Comparison of ENCODE assay signal across 8 mouse cellular contexts in the genomic region with DNA sequence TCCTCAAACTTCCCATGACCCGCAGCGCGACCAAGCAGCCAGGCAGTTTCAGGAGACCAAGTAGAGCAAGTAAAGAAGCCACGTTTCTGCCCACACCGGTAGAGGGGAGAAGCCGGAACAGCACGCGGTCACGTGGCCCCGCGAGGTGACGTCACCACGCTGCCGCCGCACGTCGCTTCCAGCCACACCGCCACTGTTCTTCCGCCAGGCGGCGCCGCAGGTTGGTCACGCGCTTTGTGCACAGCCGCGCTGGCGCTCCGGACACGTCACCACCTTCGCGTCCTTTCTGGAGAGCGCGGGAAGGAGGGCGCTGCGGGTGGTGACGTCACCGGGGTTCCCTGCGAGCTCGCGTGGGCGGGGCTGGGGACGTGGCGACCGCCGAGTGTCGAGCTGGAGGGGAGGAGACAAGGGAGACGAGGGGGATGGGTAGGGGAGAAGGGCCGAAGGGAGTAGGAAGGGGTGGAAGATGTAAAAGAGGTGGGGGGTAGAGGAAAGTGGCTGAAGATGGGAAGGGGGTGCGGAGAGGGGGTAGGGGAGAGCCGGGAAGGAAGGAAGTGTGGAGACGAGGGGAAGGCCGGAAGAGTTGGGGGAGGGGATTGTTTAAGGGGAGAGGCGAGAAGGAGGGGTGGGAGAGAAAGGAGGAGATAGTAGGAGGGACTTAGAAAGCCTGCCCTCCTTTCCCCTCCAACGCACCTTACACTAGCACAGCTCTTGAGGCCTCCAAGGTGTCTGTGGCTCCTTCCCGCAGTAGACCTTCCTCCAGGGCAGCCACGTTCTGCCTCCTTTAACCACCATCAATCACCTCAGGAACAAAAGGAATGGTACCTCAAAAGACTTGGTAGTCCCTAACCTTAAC. TPM values are rescaled to one million over a fixed set of nuclear protein-coding genes. Genes with fewer than 3 reads are reported as not detected.
DNase-seq lines count a peak whose midpoint lies in the region; ATAC-seq and TF ChIP-seq lines count a peak whose summit lies in the region.

No protein-coding gene starts in this region.

- under 1% methylated on average over 55 of the region's 56 CpGs for WGBS in forebrain, embryonic 13.5 days
- WGBS in large intestine, adult 2 months: under 1% methylated on average over 56 of the region's 56 CpGs
- WGBS in liver, postnatal 0 days (ENCODE audit: insufficient replicate concordance): 3% methylated on average over 56 of the region's 56 CpGs
- under 1% methylated on average over 56 of the region's 56 CpGs for WGBS in neural tube, embryonic 14.5 days

- H3K27ac ChIP-seq in ES-Bruce4 (ENCODE audit: insufficient read depth, low read length): peak overlapping the region; percentile 79
- peak overlapping the region; percentile 95 for H3K27ac ChIP-seq in forebrain, embryonic 13.5 days
- peak overlapping the region; percentile 89 for H3K27ac ChIP-seq in liver, postnatal 0 days (ENCODE audit: low read depth)
- H3K27ac ChIP-seq in neural tube, embryonic 14.5 days (ENCODE audit: low read depth, low read length): peak overlapping the region; percentile 96

- peak overlapping the region; percentile 91 for H3K9ac ChIP-seq in ES-Bruce4 (ENCODE audit: low read depth, poor library complexity, severe bottlenecking)
- peak overlapping the region; percentile 61 for H3K9ac ChIP-seq in forebrain, embryonic 13.5 days
- peak overlapping the region; percentile 72 for H3K9ac ChIP-seq in liver, postnatal 0 days (replicated peaks)
- H3K9ac ChIP-seq in neural tube, embryonic 14.5 days (replicated peaks; ENCODE audit: low read depth, low read length): peak overlapping the region; percentile 64

- TF ChIP-seq EP300 in ES-Bruce4 (IDR thresholded peaks at IDR 0.05; ENCODE audit: insufficient read depth, low read depth, low read length): peak; percentile 76
- no peak; the same call in 1 of the 2 replicates for TF ChIP-seq EP300 in liver, postnatal 0 days (IDR thresholded peaks at IDR 0.05; ENCODE audit: low read depth)

- peak; percentile 100 for DNase-seq in heart, postnatal 10 days
- DNase-seq in large intestine, adult 2 months (ENCODE audit: low read depth, low spot score): peak; percentile 95
- peak; percentile 100 for DNase-seq in liver, postnatal 0 days
- peak; percentile 100 for DNase-seq in testis, postnatal 10 days (ENCODE audit: low spot score)

- H3K27me3 ChIP-seq in ES-Bruce4 (ENCODE audit: control insufficient read depth, insufficient read depth, low read length, poor library complexity, severe bottlenecking): no peaks in the 10 kb centered on the region
- no peaks in the 10 kb centered on the region for H3K27me3 ChIP-seq in forebrain, embryonic 13.5 days
- no peaks in the 10 kb centered on the region for H3K27me3 ChIP-seq in liver, postnatal 0 days (ENCODE audit: insufficient read depth, low read length)
- H3K27me3 ChIP-seq in neural tube, embryonic 14.5 days (ENCODE audit: control insufficient read depth, insufficient read depth, low read length): no peaks in the 10 kb centered on the region

- no peaks in the 10 kb centered on the region for H3K36me3 ChIP-seq in ES-Bruce4 (ENCODE audit: control insufficient read depth, insufficient read depth, low read length, poor library complexity, severe bottlenecking)
- peaks cover 21% of the 10 kb centered on the region; the same call in 1 of the 2 replicates for H3K36me3 ChIP-seq in forebrain, embryonic 13.5 days (ENCODE audit: poor library complexity, severe bottlenecking)
- 0 out of 2 replicates have a peak, but pooled peaks cover 6% of the 10 kb centered on the region for H3K36me3 ChIP-seq in liver, postnatal 0 days (replicated peaks; ENCODE audit: insufficient read depth, low read length)
- no peaks in the 10 kb centered on the region for H3K36me3 ChIP-seq in neural tube, embryonic 14.5 days (ENCODE audit: control insufficient read depth, insufficient read depth, low read length)

- peak; percentile 100 for TF ChIP-seq POLR2A in ES-Bruce4 (IDR thresholded peaks at IDR 0.05; ENCODE audit: insufficient read depth, low read length)

- ATAC-seq in cerebellum, adult (ENCODE audit: insufficient number of reproducible peaks, low FRiP score, low TSS enrichment): peak; percentile 85
- ATAC-seq in forebrain, embryonic 13.5 days: peak; percentile 96
- ATAC-seq in liver, postnatal 0 days: peak; percentile 95
- peak; percentile 97 for ATAC-seq in neural tube, embryonic 14.5 days (ENCODE audit: low read depth)

- H3K4me2 ChIP-seq in forebrain, embryonic 13.5 days: peak overlapping the region; percentile 63
- H3K4me2 ChIP-seq in liver, postnatal 0 days (ENCODE audit: low read depth, low read length): peak overlapping the region; percentile 66
- peak overlapping the region; percentile 85 for H3K4me2 ChIP-seq in neural tube, embryonic 14.5 days (ENCODE audit: low read depth, low read length)

- intact Hi-C loops in heart, postnatal 10 days (cut with DNase I): loop anchor here (1.0 to 5.0 kb wide), 3 partner anchors 24 to 200 kb away; no protein-coding TSS in a partner anchor

- TF ChIP-seq CTCF in ES-Bruce4 (IDR thresholded peaks at IDR 0.05; ENCODE audit: low read depth, low read length): peak; percentile 91
- TF ChIP-seq CTCF in liver, postnatal 0 days (IDR thresholded peaks at IDR 0.05; ENCODE audit: low read depth): peak; percentile 100

- H3K4me1 ChIP-seq in ES-Bruce4 (ENCODE audit: control insufficient read depth, insufficient read depth, low read length): no peaks in the 10 kb centered on the region
- peaks cover 17% of the 10 kb centered on the region for H3K4me1 ChIP-seq in forebrain, embryonic 13.5 days
- H3K4me1 ChIP-seq in liver, postnatal 0 days (ENCODE audit: insufficient read depth): peaks cover 25% of the 10 kb centered on the region
- peaks cover 9% of the 10 kb centered on the region for H3K4me1 ChIP-seq in neural tube, embryonic 14.5 days (ENCODE audit: control insufficient read depth, insufficient read depth, low read length)

- peak overlapping the region; percentile 88 for H3K4me3 ChIP-seq in ES-Bruce4 (ENCODE audit: low read depth, low read length)
- H3K4me3 ChIP-seq in forebrain, embryonic 13.5 days: peak overlapping the region; percentile 34
- peak overlapping the region; percentile 52 for H3K4me3 ChIP-seq in liver, postnatal 0 days (ENCODE audit: low read depth, low read length)
- peak overlapping the region; percentile 35 for H3K4me3 ChIP-seq in neural tube, embryonic 14.5 days (ENCODE audit: low read depth, low read length)

- no peaks in the 10 kb centered on the region for H3K9me3 ChIP-seq in ES-Bruce4 (replicated peaks; ENCODE audit: control insufficient read depth, insufficient read depth, low read length, poor library complexity, severe bottlenecking)
- H3K9me3 ChIP-seq in forebrain, embryonic 13.5 days (replicated peaks): no peaks in the 10 kb centered on the region
- no peaks in the 10 kb centered on the region for H3K9me3 ChIP-seq in liver, postnatal 0 days (ENCODE audit: low read length)
- H3K9me3 ChIP-seq in neural tube, embryonic 14.5 days (ENCODE audit: control insufficient read depth, low read length): no peaks in the 10 kb centered on the region

RNA-seq across cellular contexts. Expression of gene C87436, which starts 34.2 kb away (rescaled TPM):
- polyA plus RNA-seq in ES-Bruce4 (2011; ENCODE audit: insufficient read depth, insufficient read length, low read depth, missing spikeins): 12.6 and 13.6 TPM in 2 replicates
- 32.0 and 34.1 TPM in 2 replicates for polyA plus RNA-seq in forebrain, embryonic 13.5 days (2015; fragmentation: Nextera tagmentation; extraction: Ambion mirVana)
- total RNA-seq in heart, postnatal 10 days (2021): 10 to 100 TPM; 10.5 to 11.4 TPM
- polyA plus RNA-seq in large intestine, adult 2 months (2012; rRNA removed): 8.6 and 10.0 TPM in 2 replicates
- polyA plus RNA-seq in liver, postnatal 0 days (2015; fragmentation: Nextera tagmentation; extraction: Ambion mirVana): 9.5 and 10.4 TPM in 2 replicates
- polyA plus RNA-seq in neural tube, embryonic 14.5 days (2014; fragmentation: Nextera tagmentation; extraction: Ambion mirVana): 21.9 and 27.2 TPM in 2 replicates

RNA-seq across cellular contexts. Expression of gene Gm44790, which starts 45.9 kb away (rescaled TPM):
- polyA plus RNA-seq in ES-Bruce4 (2011; ENCODE audit: insufficient read depth, insufficient read length, low read depth, missing spikeins): not detected in 2 replicates
- 0.35 and 0.43 TPM in 2 replicates for polyA plus RNA-seq in forebrain, embryonic 13.5 days (2015; fragmentation: Nextera tagmentation; extraction: Ambion mirVana)
- total RNA-seq in heart, postnatal 10 days (2021): under 1 TPM in 1 of 2 experiments, not detected in 1; 0.93 TPM
- polyA plus RNA-seq in large intestine, adult 2 months (2012; rRNA removed): 3.2 and 6.3 TPM in 2 replicates
- polyA plus RNA-seq in liver, postnatal 0 days (2015; fragmentation: Nextera tagmentation; extraction: Ambion mirVana): not detected in 2 replicates
- 1.9 TPM in 1 of 2 replicates, not detected in the other for polyA plus RNA-seq in neural tube, embryonic 14.5 days (2014; fragmentation: Nextera tagmentation; extraction: Ambion mirVana)

RNA-seq across cellular contexts. Expression of gene Pcbp1, which starts 53.8 kb away (rescaled TPM):
- 328 and 331 TPM in 2 replicates for polyA plus RNA-seq in ES-Bruce4 (2011; ENCODE audit: insufficient read depth, insufficient read length, low read depth, missing spikeins)
- polyA plus RNA-seq in forebrain, embryonic 13.5 days (2015; fragmentation: Nextera tagmentation; extraction: Ambion mirVana): 204 and 245 TPM in 2 replicates
- total RNA-seq in heart, postnatal 10 days (2021): 100 to 1,000 TPM; 205 to 210 TPM
- 163 and 168 TPM in 2 replicates for polyA plus RNA-seq in large intestine, adult 2 months (2012; rRNA removed)
- 206 and 208 TPM in 2 replicates for polyA plus RNA-seq in liver, postnatal 0 days (2015; fragmentation: Nextera tagmentation; extraction: Ambion mirVana)
- 238 and 312 TPM in 2 replicates for polyA plus RNA-seq in neural tube, embryonic 14.5 days (2014; fragmentation: Nextera tagmentation; extraction: Ambion mirVana)

Comparison
In these comparisons a context has a peak if more than half of its experiments do, and no peak if none do; other contexts are left out.
1. Peak in every context shown above with its lines: DNase-seq, ATAC-seq, H3K4me3 ChIP-seq and H3K27ac ChIP-seq.
2. H3K4me3 ChIP-seq: peak in every context shown above with its lines; median percentile 88 in ES-Bruce4; 52 in liver, postnatal 0 days; 35 in neural tube, embryonic 14.5 days; 34 in forebrain, embryonic 13.5 days.